Mouse (Mus musculus): ENCODE results near the gene Macrod1.

GRCm38 (mm10) chr19:7029531-7029930, 27.1 kb upstream of the Macrod1 start:
- no peak for TF ChIP-seq POLR2A (IDR thresholded peaks at IDR 0.05; ENCODE audit: borderline replicate concordance, extremely low read depth, low read depth, low read length)
- no peak for TF ChIP-seq CTCF (IDR thresholded peaks at IDR 0.05; ENCODE audit: insufficient read depth, low read length)

Data from lung, adult 2 months (tissue).